Mouse (Mus musculus) lung, postnatal 0 days (tissue): ENCODE results near the gene Mien1. TPM values are rescaled to one million over a fixed set of nuclear protein-coding genes. Genes with fewer than 3 reads are reported as not detected.

ENCODE experiments used
- ATAC-seq: fragments of 200-750 bp; cut with Nextera tagmentation; 2 replicates; pipeline ENCODE4 v1.8.0; 2017; ENCODE audit warnings: moderate library complexity
- DNase-seq: peaks from one replicate; pipeline ENCODE4 v3.0.0-alpha.2; 2016; ENCODE audit warnings: low spot score
- H3K27ac ChIP-seq: fragments of 300-500 bp; sonication (generic); 2 replicates; pipeline ENCODE4 v1.5.1; 2014; ENCODE audit warnings: antibody characterized with exemption, mild to moderate bottlenecking, low read length, mixed read lengths
- H3K27me3 ChIP-seq: fragments of 300-500 bp; sonication (generic); replicated peaks from 2 replicates; pipeline ENCODE4 v1.6.1; 2014; ENCODE audit warnings: low read length, mixed read lengths; ENCODE audit not compliant: insufficient read depth
- H3K36me3 ChIP-seq: fragments of 300-500 bp; sonication (generic); 2 replicates; pipeline ENCODE4 v1.6.1; 2014; ENCODE audit warnings: low read length, mixed read lengths; ENCODE audit not compliant: insufficient read depth
- H3K4me1 ChIP-seq: fragments of 300-500 bp; sonication (generic); 2 replicates; pipeline ENCODE4 v1.6.1; 2014; ENCODE audit warnings: antibody characterized with exemption, low read depth, low read length, mixed read lengths; ENCODE audit not compliant: insufficient read depth
- H3K4me2 ChIP-seq: fragments of 300-500 bp; sonication (generic); replicated peaks from 2 replicates; pipeline ENCODE4 v1.6.1; 2014; ENCODE audit warnings: low read depth, mild to moderate bottlenecking, low read length, moderate library complexity, mixed read lengths
- H3K4me3 ChIP-seq: fragments of 300-500 bp; sonication (generic); 2 replicates; pipeline ENCODE4 v1.5.1; 2014; ENCODE audit warnings: low read depth, low read length
- H3K9ac ChIP-seq: fragments of 300-500 bp; sonication (generic); replicated peaks from 2 replicates; pipeline ENCODE4 v1.6.1; 2014; ENCODE audit warnings: low read depth, mild to moderate bottlenecking
- H3K9me3 ChIP-seq: fragments of 300-500 bp; sonication (generic); 2 replicates; pipeline ENCODE4 v1.6.1; 2016; ENCODE audit warnings: low read length, mixed read lengths
- CTCF ChIP-seq: IDR thresholded peaks from 2 replicates; pipeline ENCODE4 v1.5.1; 2016; ENCODE audit warnings: antibody characterized with exemption, mild to moderate bottlenecking
- EP300 ChIP-seq: IDR thresholded peaks from 2 replicates; pipeline ENCODE4 v1.6.1; 2016; ENCODE audit warnings: antibody characterized with exemption, mild to moderate bottlenecking, control low read depth
- WGBS: fragments of 180-500 bp; shearing (Covaris S2); extraction: QIAGEN DNeasy Blood & Tissue Kit; methylation state at CpG from one replicate; pipeline ENCODE4 v1.1.7; 2014; 5-methylcytosine and 5-hydroxymethylcytosine counted together
- polyA plus RNA-seq: library from polyadenylated mRNA; unstranded; fragments of >200 nt; fragmentation: Nextera tagmentation; extraction: Ambion mirVana; gene quantifications from 2 replicates; pipeline ENCODE4 v1.2.1, GENCODE M21; 2015

The Mien1 gene
- polyA plus RNA-seq, 1 experiment from 2014 or later: 86.1 TPM

- TF ChIP-seq CTCF (peak; percentile 78), EP300 (no peak)
- Histone ChIP-seq H3K4me1 (peaks cover 8% of the 10 kb centered on the region; the same call in 1 of the 2 replicates), H3K36me3 (no peaks in the 10 kb centered on the region), H3K4me3 (no peak overlapping the region), H3K9me3 (no peaks in the 10 kb centered on the region), H3K27me3 (peaks cover 13% of the 10 kb centered on the region; the same call in 1 of the 2 replicates), H3K9ac (no peak overlapping the region), H3K27ac (no peak overlapping the region), H3K4me2 (no peak overlapping the region)
- WGBS: 30% methylated on average over 9 of the region's 9 CpGs
- no peak for ATAC-seq
- DNase-seq: peak; percentile 76
These were observed 49.5 kb downstream of the Mien1 start for GRCm38 (mm10) chr11:98389221-98389780.

DNA sequence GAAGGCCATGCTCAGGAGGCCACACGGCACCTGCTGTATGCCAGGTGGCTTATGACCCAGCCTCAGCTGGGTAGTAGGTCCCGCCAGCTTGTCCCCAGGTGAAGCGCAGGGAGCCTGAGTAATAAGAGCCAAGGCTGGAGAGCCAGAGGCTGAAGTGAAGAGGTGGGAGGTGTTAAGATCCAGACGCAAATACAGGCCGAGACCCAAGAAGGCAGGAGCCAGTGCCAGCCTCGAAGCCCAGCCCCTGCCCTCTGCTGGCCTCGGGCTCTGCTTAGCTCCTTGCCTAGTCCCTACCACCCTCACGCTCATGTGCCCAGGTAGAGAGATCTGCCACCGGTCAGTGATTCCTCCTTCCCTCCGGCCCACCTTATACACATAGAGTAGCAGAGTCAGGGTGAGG, 50.5 kb downstream of the Mien1 start:
- DNase-seq (peak; percentile 78), ATAC-seq (peak; percentile 54)
- H3K4me3 ChIP-seq: no peak overlapping the region
- H3K4me1 ChIP-seq: no peaks in the 10 kb centered on the region
- TF ChIP-seq EP300: no peak
- peak; percentile 23; the same call in 1 of the 2 replicates for TF ChIP-seq CTCF
- WGBS: 48% methylated on average over 10 of the region's 10 CpGs
- no peak overlapping the region for H3K27ac ChIP-seq
- H3K9ac ChIP-seq: no peak overlapping the region
- H3K9me3 ChIP-seq: no peaks in the 10 kb centered on the region
- no peak overlapping the region for H3K4me2 ChIP-seq
- H3K36me3 ChIP-seq: no peaks in the 10 kb centered on the region
- peaks cover 13% of the 10 kb centered on the region; the same call in 1 of the 2 replicates for H3K27me3 ChIP-seq

Other genes starting within 250 kb of the Mien1 start
- gene Med1, start 245.7 kb downstream of the Mien1 start, polyA plus RNA-seq: 32.2 and 34.1 TPM in 2 replicates
- gene Cdk12, start 235.9 kb downstream of the Mien1 start, polyA plus RNA-seq: 6.7 and 8.3 TPM in 2 replicates
- not detected in 2 replicates for gene Neurod2, start 109.3 kb downstream of the Mien1 start, polyA plus RNA-seq
- gene Ppp1r1b, start 90.6 kb downstream of the Mien1 start, polyA plus RNA-seq: 11.8 and 18.6 TPM in 2 replicates
- 69.9 and 73.1 TPM in 2 replicates for gene Stard3, start 80.6 kb downstream of the Mien1 start, polyA plus RNA-seq
- gene Tcap, start 55.2 kb downstream of the Mien1 start, polyA plus RNA-seq: 5.8 and 6.4 TPM in 2 replicates
- 0.12 TPM in 1 of 2 replicates, not detected in the other for gene Pnmt, start 52.5 kb downstream of the Mien1 start, polyA plus RNA-seq
- gene Pgap3, start 38.5 kb downstream of the Mien1 start, polyA plus RNA-seq: 8.0 and 8.6 TPM in 2 replicates
- gene Erbb2, start 26.5 kb downstream of the Mien1 start, polyA plus RNA-seq: 21.2 and 23.6 TPM in 2 replicates
- gene Grb7, start 7.4 kb upstream of the Mien1 start, polyA plus RNA-seq: 30.7 and 33.1 TPM in 2 replicates
- 0.20 and 0.43 TPM in 2 replicates for gene Ikzf3, start 107.0 kb upstream of the Mien1 start, polyA plus RNA-seq
- 0.10 and 0.21 TPM in 2 replicates for gene Zpbp2, start 112.1 kb upstream of the Mien1 start, polyA plus RNA-seq
- 43.7 and 45.3 TPM in 2 replicates for gene Ormdl3, start 148.4 kb upstream of the Mien1 start, polyA plus RNA-seq
- gene Lrrc3c, start 159.3 kb upstream of the Mien1 start, polyA plus RNA-seq: not detected in 2 replicates
- gene Gm12355, start 186.7 kb upstream of the Mien1 start, polyA plus RNA-seq: 0.14 and 0.70 TPM in 2 replicates
- gene Gsdma3, start 187.4 kb upstream of the Mien1 start, polyA plus RNA-seq: not detected in 2 replicates
- gene Gsdma2, start 207.8 kb upstream of the Mien1 start, polyA plus RNA-seq: not detected in 2 replicates
- gene Gsdma, start 225.4 kb upstream of the Mien1 start, polyA plus RNA-seq: not detected in 2 replicates
- 105 and 107 TPM in 2 replicates for gene Psmd3, start 243.6 kb upstream of the Mien1 start, polyA plus RNA-seq